Mouse (Mus musculus): ENCODE data around the gene Fv1. TPM values are rescaled to one million over a fixed set of nuclear protein-coding genes. Genes with fewer than 3 reads are reported as not detected.
"Not testable (repeated sequence)": the region's sequence is repeated elsewhere in the genome, so short reads cannot be mapped to it uniquely, and the experiment has no call there.

Gene Fv1
- 0.90 TPM in 2 replicates for polyA plus RNA-seq (2015; fragmentation: Nextera tagmentation; extraction: Ambion mirVana)

DNA sequence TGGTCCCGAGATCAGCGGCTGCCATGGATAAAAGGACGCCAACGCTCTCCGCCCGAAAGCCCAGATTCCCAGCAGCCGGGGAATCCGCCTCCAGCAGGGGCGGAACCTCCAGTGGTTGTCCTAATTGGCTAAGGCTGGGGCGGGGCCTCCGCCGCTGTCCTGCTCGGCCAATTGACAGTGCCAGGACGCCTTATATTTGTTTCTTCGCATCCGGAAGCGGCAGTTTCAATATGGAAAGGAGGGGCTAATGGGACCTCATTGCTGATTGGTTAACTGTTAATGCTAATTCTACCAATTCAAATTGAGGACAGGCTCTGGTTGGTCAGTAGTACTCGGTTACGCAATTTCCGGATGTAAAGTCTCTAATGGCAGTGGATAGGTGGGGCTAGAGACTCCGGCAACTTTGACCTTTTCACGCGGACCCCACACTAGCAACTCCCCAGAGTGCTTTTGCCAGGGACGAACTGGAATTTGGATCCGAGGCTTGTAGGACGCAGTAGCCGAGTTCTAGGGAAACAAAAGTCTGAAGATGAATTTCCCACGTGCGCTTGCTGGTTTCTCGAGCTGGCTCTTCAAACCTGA, at the start of gene Fv1, which contains the start of gene Miip:
TSS of gene Fv1 (plus strand) at position 530 of the 582 bp plus-strand sequence.
TSS of gene Miip (minus strand) at position 367 of the 582 bp plus-strand sequence.
- no peaks in the 10 kb centered on the region for H3K9me3 ChIP-seq (ENCODE audit: low read length)
- peaks cover 36% of the 10 kb centered on the region for H3K36me3 ChIP-seq (replicated peaks; ENCODE audit: insufficient read depth, low read length)
- ATAC-seq (peak; percentile 97), DNase-seq (peak; percentile 95)
- H3K4me2 ChIP-seq (ENCODE audit: low read depth, low read length) = peak within 1 kb of the TSS; percentile 82
- H3K4me3 ChIP-seq (ENCODE audit: low read depth, low read length) = peak within 1 kb of the TSS; percentile 99
- TF ChIP-seq EP300 (IDR thresholded peaks at IDR 0.05; ENCODE audit: low read depth) (no peak; the same call in none of the 2 replicates), CTCF (IDR thresholded peaks at IDR 0.05; ENCODE audit: low read depth) (peak; percentile 18)
- WGBS (ENCODE audit: insufficient replicate concordance) = under 1% methylated on average over 30 of the region's 30 CpGs
- H3K27ac ChIP-seq (ENCODE audit: low read depth) = peak within 1 kb of the TSS; percentile 95
- H3K4me1 ChIP-seq (ENCODE audit: insufficient read depth) = peaks cover 22% of the 10 kb centered on the region
- H3K9ac ChIP-seq (replicated peaks) = peak within 1 kb of the TSS; percentile 94
- no peaks in the 10 kb centered on the region for H3K27me3 ChIP-seq (ENCODE audit: insufficient read depth, low read length)

DNA sequence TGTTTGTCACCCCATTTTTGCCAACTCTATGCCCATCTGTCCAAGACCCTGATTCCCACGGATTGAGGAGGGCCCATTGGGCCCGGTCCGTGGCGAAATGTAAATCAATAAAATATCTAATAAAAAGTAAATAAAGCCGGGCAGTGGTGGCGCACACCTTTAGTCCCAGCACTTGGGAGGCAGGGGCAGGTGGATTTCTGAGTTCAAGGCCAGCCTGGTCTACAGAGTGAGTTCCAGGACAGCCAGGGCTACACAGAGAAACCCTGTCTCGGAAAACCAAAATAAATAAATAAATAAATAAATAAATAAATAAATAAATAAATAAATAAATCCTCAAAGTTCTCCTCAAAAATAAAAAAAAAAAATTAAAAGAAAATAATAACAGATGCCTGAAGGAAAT, 49.1 kb upstream of the Fv1 start:
- not testable (repeated sequence) for H3K4me2 ChIP-seq (ENCODE audit: low read depth, low read length); H3K4me3 ChIP-seq (ENCODE audit: low read depth, low read length); H3K36me3 ChIP-seq (replicated peaks; ENCODE audit: insufficient read depth, low read length); H3K27me3 ChIP-seq (ENCODE audit: insufficient read depth, low read length); H3K9ac ChIP-seq (replicated peaks); H3K27ac ChIP-seq (ENCODE audit: low read depth); DNase-seq; ATAC-seq; H3K4me1 ChIP-seq (ENCODE audit: insufficient read depth)
- WGBS (ENCODE audit: insufficient replicate concordance) = 77% methylated on average over 7 of the region's 7 CpGs
- H3K9me3 ChIP-seq (ENCODE audit: low read length) = peaks cover 26% of the 10 kb centered on the region

DNA sequence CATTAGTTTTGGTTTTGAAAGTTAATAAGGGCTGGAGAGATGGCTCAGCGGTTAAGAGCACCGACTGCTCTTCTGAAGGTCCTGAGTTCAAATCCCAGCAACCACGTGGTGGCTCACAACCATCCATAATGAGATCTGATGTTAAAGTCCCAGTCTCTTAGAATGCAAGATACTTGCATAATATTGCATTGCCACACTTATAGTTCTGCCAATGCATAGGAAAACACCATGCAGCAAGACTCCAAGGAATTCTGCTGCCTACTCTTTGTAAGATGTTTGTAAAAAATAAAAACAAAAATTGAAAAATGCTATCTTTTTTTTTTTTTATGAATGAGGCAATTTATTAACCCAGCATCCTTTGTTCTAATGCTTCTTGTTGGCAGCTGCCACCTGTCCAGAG, 47.4 kb upstream of the Fv1 start:
- not testable (repeated sequence) for ATAC-seq; H3K36me3 ChIP-seq (replicated peaks; ENCODE audit: insufficient read depth, low read length); DNase-seq; H3K27ac ChIP-seq (ENCODE audit: low read depth); H3K9ac ChIP-seq (replicated peaks); H3K4me2 ChIP-seq (ENCODE audit: low read depth, low read length); H3K4me1 ChIP-seq (ENCODE audit: insufficient read depth); H3K4me3 ChIP-seq (ENCODE audit: low read depth, low read length); H3K27me3 ChIP-seq (ENCODE audit: insufficient read depth, low read length)
- 79% methylated on average over 3 of the region's 3 CpGs for WGBS (ENCODE audit: insufficient replicate concordance)
- H3K9me3 ChIP-seq (ENCODE audit: low read length) = peaks cover 30% of the 10 kb centered on the region
- 0 out of 2 replicates have a peak, but pooled peaks have one; percentile 11 for TF ChIP-seq CTCF (IDR thresholded peaks at IDR 0.05; ENCODE audit: low read depth)

DNA sequence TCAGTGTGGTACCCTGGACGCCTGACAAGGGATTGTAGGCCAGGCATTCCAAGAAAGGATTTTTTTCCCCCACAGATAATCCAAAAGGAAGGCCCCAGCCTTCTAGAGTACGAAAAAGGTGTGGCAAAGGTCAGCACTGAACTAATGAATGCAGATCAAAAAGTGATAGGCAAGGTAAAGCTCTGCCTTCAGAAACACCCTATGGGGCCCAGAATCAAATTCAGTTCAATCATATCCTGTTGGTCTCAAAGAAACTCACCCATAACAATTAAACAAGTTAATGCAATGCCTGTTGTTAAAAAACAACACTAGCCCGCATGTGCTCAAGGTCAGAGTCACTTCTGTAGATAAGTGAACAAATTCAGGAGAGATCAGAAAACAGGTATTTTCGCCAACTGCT, 44.4 kb upstream of the Fv1 start:
- H3K27me3 ChIP-seq (ENCODE audit: insufficient read depth, low read length) = no peaks in the 10 kb centered on the region
- 86% methylated on average over 4 of the region's 4 CpGs for WGBS (ENCODE audit: insufficient replicate concordance)
- no peak for ATAC-seq
- no peak for DNase-seq
- TF ChIP-seq CTCF (IDR thresholded peaks at IDR 0.05; ENCODE audit: low read depth) = no peak
- TF ChIP-seq EP300 (IDR thresholded peaks at IDR 0.05; ENCODE audit: low read depth) = no peak
- H3K9ac ChIP-seq (replicated peaks) = no peak overlapping the region
- peaks cover 36% of the 10 kb centered on the region for H3K9me3 ChIP-seq (ENCODE audit: low read length)
- peaks cover 23% of the 10 kb centered on the region for H3K36me3 ChIP-seq (replicated peaks; ENCODE audit: insufficient read depth, low read length)
- H3K4me2 ChIP-seq (ENCODE audit: low read depth, low read length) = no peak overlapping the region
- H3K27ac ChIP-seq (ENCODE audit: low read depth) = no peak overlapping the region
- no peak overlapping the region for H3K4me3 ChIP-seq (ENCODE audit: low read depth, low read length)
- no peaks in the 10 kb centered on the region for H3K4me1 ChIP-seq (ENCODE audit: insufficient read depth)

DNA sequence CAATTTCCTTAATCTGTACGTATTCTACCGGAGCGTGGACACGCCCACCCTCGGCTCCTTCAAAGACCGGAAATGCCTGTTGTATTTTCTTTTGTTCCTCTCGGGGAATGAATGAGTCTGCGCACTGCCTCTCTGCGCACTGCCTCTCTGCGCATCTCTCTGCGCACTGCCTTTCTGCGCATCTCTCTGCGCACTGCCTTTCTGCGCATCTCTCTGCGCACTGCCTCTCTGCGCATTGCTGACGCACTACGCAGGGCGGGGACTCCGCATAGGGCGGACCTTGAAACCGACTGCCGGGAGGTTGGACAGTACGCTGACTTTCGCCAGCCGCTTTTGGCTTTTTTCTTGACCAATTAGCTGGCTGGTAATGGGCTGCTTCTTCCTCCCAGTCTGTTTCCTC, 29.5 kb upstream of the Fv1 start:
- not testable (repeated sequence) for H3K4me1 ChIP-seq (ENCODE audit: insufficient read depth); H3K27ac ChIP-seq (ENCODE audit: low read depth); H3K4me3 ChIP-seq (ENCODE audit: low read depth, low read length); H3K27me3 ChIP-seq (ENCODE audit: insufficient read depth, low read length); H3K36me3 ChIP-seq (replicated peaks; ENCODE audit: insufficient read depth, low read length); DNase-seq; ATAC-seq; H3K9ac ChIP-seq (replicated peaks); H3K9me3 ChIP-seq (ENCODE audit: low read length); H3K4me2 ChIP-seq (ENCODE audit: low read depth, low read length)
- 95% methylated on average over 6 of the region's 26 CpGs for WGBS (ENCODE audit: insufficient replicate concordance)

DNA sequence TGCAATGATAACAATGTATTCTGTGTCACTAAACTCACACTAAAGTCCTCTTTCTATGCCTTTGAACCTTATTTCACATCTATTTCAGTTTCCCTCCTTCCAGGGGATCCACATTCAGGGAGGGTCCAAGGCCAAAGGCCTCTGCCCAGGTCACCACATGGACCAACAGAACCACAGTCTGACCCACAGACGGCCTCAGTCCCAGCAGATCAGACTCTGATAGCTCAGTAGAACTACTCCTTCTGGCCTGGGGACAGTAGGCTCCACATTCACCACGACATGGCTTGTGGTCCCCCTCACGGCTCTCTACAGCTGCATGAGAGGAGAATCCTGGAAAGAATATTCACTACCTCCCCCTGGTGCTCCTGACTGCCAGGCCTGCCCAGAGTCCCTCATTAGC, 25.9 kb upstream of the Fv1 start:
- ATAC-seq (no peak), DNase-seq (no peak)

More for the DNA sequence above, 25.9 kb upstream of the Fv1 start:
- peaks cover 9% of the 10 kb centered on the region; the same call in 1 of the 2 replicates for H3K9me3 ChIP-seq (ENCODE audit: low read length)
- no peak overlapping the region for H3K4me3 ChIP-seq (ENCODE audit: low read depth, low read length)
- no peak overlapping the region for H3K4me2 ChIP-seq (ENCODE audit: low read depth, low read length)
- H3K4me1 ChIP-seq (ENCODE audit: insufficient read depth) = peaks cover 4% of the 10 kb centered on the region
- TF ChIP-seq EP300 (IDR thresholded peaks at IDR 0.05; ENCODE audit: low read depth) = no peak
- no peak for TF ChIP-seq CTCF (IDR thresholded peaks at IDR 0.05; ENCODE audit: low read depth)
- 90% methylated on average over 3 of the region's 3 CpGs for WGBS (ENCODE audit: insufficient replicate concordance)
- peaks cover 7% of the 10 kb centered on the region; the same call in 1 of the 2 replicates for H3K36me3 ChIP-seq (replicated peaks; ENCODE audit: insufficient read depth, low read length)
- no peaks in the 10 kb centered on the region for H3K27me3 ChIP-seq (ENCODE audit: insufficient read depth, low read length)
- no peak overlapping the region for H3K9ac ChIP-seq (replicated peaks)
- no peak overlapping the region for H3K27ac ChIP-seq (ENCODE audit: low read depth)
